Mouse (Mus musculus): ENCODE measurements at regions not wholly inside any gene's neighbourhood (a gene's known extent, or its start where the extent isn't known, plus 50 kb on each side); places are given as distances from the start of the nearest gene placed in this dataset.

DNA sequence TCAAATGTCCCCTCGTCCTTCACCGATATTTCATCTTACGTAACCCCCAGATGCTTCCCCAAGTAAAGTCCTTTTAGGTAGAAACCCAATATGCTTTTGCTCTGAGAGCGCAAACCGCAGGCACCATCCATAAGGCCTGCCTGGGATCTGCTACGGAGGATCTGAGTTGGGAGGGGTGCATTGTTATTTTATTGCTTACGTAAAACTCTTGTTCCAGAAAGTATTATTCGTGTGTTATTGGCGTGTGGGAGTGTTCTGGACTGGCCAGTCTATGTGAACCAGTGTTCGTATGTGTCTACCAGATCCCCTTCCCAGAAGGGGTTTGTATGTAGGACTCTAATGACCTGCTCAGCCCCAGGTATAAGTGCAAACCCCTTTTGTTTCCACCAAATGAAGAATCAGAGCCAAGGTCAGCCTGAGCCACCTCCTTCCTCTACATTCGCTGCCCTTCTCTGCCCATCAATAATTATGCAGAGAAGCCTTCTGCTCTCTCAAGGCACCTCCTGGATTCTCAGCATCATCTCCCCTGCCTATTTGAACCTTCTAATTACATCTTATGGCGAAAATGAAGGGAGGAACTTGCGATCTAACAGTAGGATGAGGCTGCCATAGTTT lies 488.7 kb downstream of the Prss52 start:
- TF ChIP-seq CTCF (IDR thresholded peaks at IDR 0.05; ENCODE audit: control insufficient read depth, insufficient read depth, insufficient replicate concordance, low read depth, low read length) (no peak), POLR2A (IDR thresholded peaks at IDR 0.05; ENCODE audit: control insufficient read depth, low read depth, low read length) (no peak)

Data from testis, adult 2 months (tissue).